Mouse (Mus musculus) MN1 (cell line): ENCODE measurements at regions not wholly inside any gene's neighbourhood (a gene's known extent, or its start where the extent isn't known, plus 50 kb on each side); places are given as distances from the start of the nearest gene placed in this dataset.
"Not testable (repeated sequence)": the region's sequence is repeated elsewhere in the genome, so short reads cannot be mapped to it uniquely, and the experiment has no call there.

ENCODE experiments used
- DNase-seq: peaks from one replicate; pipeline ENCODE4 v3.0.0-alpha.2; 2016; ENCODE audit warnings: low spot score

DNA sequence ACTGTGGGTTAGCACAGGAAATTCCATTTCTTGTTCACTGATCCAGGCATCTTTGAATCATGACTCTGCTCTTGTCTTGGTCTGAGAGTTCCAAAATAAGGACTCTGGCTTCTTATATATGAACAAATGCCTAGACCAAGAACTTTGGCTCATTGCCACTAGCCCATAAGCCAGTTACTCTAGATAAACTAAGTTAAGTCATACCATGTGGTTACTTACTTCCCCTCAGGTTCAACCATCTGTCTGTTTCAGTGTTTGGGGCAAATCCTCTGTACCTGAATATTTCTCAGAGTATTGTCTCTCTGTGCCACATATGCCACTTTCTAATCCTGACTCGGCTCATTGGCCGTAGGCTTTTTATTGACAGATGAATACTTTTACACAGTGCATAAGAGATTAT is 454.7 kb upstream of the Tbl1xr1 start:
- no peak for DNase-seq

DNA sequence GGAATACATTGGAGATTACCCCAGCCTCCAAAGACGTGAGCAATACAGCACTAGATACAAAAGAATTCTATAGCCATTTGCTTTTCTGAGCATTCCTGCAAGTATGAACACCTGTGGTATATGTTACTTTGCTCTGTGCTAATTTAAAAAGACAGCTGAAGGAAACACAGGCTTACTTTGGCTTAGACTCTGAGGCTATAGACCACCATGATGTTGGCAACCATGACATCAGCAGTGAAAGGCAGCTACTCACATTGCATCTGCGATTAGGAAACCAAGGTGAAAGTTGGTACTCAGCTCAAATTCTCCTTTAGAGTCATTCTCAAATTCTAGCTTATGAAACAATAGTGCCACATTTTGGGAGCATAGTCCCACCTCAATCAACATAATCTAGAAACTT is 451.4 kb upstream of the Tbl1xr1 start:
- no peak for DNase-seq

GRCm38 (mm10) chr3:21626029-21626428 is 450.4 kb upstream of the Tbl1xr1 start:
- no peak for DNase-seq

GRCm38 (mm10) chr3:21627048-21627447 is 449.4 kb upstream of the Tbl1xr1 start:
- DNase-seq: not testable (repeated sequence)

- no peak for DNase-seq
Measured at GRCm38 (mm10) chr3:21633600-21634221, 442.7 kb upstream of the Tbl1xr1 start.

GRCm38 (mm10) chr3:21634675-21635204 is 441.7 kb upstream of the Tbl1xr1 start:
- DNase-seq: no peak

DNA sequence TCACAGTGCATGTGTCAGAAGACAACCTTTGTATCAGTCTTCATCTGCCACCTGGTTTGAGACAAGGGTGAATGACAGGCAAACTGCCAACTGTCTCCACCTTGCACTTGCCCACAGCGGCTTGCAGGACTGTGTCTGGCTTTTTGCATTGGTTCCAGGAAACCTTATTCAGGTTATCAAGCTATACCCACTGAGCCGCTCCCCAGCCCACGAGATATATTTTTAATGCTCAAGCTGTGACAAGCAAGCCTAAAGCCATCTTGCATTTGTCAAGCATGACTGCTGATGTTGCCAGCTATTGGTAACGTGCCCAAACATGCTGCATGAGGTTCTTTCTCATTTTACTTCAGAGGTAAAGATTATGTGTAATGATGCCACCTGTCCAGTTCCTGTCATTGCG is 437.6 kb upstream of the Tbl1xr1 start:
- DNase-seq: no peak

- DNase-seq: no peak
Measured at GRCm38 (mm10) chr3:21639576-21639975, 436.9 kb upstream of the Tbl1xr1 start.

DNA sequence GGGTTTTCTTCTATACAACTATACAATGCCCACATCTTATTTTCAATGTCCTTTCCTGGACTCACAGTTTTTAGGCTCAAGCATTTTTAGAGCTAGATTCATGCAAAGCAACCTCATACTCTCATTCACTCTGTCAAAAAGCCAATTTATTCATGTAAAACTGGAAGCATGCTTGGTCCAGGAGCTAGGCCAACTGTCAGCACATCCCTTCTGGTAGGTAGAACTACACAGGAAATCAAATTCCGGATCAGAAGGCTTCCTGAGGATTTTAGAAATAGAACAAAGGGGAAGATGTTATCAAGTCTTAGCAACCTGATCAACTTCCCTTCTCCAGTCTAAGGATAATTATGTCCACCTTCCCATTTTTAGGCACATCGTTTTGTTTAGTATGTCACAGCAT is 432.4 kb upstream of the Tbl1xr1 start:
- DNase-seq: no peak

DNA sequence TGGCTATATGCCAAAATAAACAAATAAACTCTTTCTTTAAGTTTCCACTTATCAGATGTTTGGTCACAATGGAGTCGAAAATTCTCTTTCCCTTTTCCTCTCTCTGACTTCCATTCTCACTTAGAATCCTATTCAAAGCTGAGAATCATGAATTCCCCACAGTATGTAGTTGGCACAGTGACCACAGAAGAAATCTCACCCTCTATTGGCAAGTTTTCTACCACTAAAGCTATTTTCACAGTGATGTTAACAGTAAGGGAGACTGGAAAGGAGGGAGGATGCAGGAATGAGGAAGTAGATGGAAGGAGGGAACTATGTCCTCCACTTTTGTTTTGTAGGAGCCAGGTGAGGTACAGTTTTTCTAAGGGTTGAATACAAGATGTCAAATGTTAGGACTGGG is 431.2 kb upstream of the Tbl1xr1 start:
- DNase-seq: no peak

GRCm38 (mm10) chr3:21649885-21650469 is 426.5 kb upstream of the Tbl1xr1 start:
- DNase-seq: no peak

DNA sequence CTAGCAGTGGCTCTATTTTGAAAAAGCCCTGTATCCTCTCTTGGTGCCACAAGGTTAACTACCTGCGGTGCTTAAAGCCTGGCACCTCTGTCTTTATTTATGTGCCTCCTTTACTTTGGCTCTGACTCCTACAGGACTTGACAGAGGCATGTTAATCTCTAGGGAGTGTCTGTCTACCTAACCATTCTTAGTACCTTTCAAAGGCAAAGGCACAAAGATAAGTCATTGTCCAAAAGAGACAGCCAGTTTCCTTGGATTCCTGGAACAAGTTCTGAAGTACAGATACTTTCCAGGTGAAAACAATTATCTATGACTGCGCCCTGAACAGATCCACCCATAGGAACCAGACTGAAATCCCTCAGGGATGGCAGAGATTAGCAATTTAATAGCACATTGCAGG is 421.2 kb upstream of the Tbl1xr1 start:
- DNase-seq: no peak

DNA sequence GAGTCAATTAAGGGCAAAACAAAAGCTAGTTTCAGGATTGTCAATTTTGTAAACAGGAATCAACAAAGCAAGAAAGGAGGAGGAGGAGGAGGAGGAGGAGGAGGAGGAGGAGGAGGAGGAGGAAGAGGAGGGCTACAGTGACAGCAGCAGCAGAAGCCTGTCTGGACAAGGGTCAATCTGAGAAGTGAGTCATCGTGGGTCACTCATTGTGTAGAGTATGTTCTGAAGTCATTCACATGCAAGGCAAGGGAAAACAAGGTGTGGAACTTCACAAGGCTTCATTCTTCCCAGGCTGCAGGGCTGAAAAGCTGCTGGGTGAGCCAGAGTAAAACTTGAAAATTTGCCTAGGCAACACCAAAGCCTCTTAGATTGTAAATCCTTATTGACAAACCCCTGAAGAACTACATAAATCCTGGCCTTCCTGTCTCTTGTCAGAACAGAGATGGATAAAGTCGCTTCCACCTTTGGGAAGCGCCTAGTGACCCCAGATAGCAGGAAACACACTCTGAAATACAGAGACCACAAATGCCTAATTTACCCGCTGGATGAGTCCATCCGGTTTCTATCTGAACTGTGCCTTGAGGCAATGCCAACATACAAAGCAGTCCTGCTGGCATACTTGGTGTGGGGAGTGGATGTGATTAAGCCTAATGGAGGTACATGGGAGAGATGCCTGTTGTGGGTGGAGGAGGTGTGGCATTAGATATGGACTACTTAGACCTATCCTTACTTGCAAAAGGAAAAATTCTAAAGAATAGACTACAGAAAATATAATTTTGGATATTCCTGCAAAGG is 408.9 kb upstream of the Tbl1xr1 start:
- no peak for DNase-seq

DNA sequence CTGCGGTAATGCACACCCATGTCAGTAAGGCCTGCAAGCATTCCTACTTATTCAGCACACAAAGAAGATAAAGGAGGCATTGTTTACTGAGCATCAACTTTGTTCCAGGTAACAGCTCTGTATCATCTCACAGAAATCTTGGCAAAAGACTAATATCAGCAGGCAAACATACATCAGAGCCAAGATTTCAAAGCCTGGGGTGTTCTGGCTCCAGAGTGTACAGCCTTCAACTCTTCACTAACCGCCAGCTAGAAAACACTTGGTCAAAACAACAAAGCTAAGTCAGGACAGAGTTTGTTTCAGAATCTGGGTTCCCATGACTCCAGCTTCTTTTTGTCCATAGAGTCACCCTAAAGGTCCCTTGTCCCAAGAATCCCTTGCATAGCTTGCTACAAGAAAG is 404.6 kb upstream of the Tbl1xr1 start:
- no peak for DNase-seq

DNA sequence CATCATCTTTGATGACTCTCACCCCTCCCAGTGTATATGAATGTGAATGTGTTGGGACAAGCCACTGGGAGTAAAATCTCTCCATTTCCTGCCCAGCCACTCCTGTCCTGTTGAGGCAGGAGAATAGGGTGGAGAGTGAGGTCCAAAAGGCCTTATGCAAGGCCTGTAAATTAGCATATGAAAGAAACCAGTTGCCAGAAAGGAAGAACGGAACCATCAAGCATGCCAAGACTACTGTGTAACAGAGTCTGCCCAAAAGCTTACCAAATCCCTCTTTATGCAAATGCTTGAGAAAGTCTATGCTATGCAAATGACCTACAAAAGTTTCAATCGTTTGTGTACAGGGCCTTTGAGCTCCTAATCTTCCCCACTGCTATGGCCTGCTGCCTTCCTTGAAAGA is 404.0 kb upstream of the Tbl1xr1 start:
- DNase-seq: no peak

GRCm38 (mm10) chr3:21673466-21673865 is 403.0 kb upstream of the Tbl1xr1 start:
- no peak for DNase-seq

- DNase-seq: no peak
Measured at GRCm38 (mm10) chr3:21678265-21678664, 398.2 kb upstream of the Tbl1xr1 start.

DNA sequence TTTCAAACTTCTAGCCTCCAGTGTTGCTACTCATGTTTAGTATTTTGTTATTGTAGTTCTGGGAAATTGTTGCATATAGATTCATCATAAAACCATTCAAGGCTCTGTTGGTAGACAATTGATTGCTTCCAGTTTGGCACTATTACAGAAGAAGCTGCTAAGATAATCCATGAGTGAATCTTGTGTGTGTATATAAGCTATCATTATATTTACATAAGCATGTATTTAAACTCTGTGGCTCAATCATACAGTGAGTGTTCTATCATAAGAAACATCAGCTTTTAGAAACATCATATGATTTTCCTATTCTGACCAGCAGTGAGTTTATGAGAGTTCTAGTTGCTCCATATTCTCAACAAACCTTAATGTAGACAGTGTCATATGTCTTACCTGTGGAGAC is 397.7 kb upstream of the Tbl1xr1 start:
- DNase-seq: no peak

GRCm38 (mm10) chr3:21697980-21698672 is 378.3 kb upstream of the Tbl1xr1 start:
- DNase-seq: not testable (repeated sequence)

DNA sequence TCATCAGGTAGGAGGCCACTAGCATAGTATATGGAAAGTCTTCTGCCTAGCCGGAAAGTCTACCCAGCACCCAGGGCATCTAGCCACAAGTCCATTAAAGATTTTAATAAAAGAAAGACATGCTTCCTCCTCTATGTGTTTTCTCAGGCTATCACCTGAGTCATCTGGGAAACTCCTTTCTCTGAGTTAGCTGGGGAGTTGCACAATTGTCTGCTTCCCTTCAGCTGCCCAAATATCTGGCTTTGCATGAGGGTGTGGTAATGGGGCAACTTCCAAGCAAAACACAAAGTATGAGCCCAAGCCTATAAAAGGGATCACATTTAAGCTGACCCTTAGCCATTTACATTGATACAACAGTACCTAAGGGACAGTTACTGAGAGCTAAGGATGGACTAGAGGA is 376.9 kb upstream of the Tbl1xr1 start:
- DNase-seq: no peak

GRCm38 (mm10) chr3:21700326-21700725 is 376.1 kb upstream of the Tbl1xr1 start:
- no peak for DNase-seq

DNA sequence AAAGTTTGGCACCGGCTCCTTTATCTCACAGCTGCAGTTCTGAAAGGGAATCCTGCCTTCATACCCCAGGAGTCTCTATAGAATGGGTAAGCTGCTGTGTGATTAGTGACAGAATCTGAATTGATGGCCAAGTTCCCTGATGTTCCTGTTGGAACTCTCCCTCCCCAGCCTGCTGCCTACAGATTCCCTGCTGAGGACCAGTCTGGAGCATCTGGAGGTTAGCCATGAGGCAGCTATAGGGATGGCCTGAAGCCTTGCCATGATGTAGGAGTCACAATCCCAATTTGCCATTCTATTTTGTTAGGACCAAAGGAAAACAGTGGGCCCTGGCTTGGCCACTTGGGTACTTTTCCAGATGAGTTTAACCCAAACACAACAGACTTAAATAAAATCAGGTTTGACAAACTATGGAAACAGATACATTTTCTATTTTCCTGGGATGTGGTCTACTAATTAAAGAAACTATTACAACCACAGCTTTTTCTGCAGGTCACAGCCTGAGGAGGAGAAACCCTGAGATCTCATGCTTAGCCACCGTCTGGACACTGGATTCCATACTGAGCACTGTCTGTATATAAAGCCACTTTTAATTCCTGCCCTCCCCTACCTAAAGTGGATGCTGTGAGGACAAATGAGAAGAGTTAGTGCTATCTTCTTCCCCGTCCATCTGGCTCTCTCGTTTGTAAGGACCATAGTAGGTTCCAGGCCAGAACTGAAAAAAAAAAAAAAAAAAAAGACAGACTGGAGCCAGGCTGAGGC is 349.5 kb upstream of the Tbl1xr1 start:
- no peak for DNase-seq
